Mouse (Mus musculus) C2C12 (cell line): ENCODE data around the gene Txn2.

Experiments
- CEBPB ChIP-seq: IDR thresholded peaks from one replicate; pipeline ENCODE4 v1.6.1; 2011; ENCODE audit warnings: low read depth, mild to moderate bottlenecking, control low read depth, moderate library complexity
- CTCF ChIP-seq: IDR thresholded peaks from one replicate; pipeline ENCODE4 v1.5.1; 2011; ENCODE audit not compliant: control insufficient read depth, insufficient read depth, insufficient read length
- MYOG ChIP-seq: IDR thresholded peaks from one replicate; pipeline ENCODE4 v1.6.1; 2011; ENCODE audit not compliant: control insufficient read depth, insufficient read length; ENCODE audit errors: extremely low read depth
- USF1 ChIP-seq: IDR thresholded peaks from one replicate; pipeline ENCODE4 v1.6.1; 2011; ENCODE audit warnings: low read depth, mild to moderate bottlenecking, control low read depth, moderate library complexity

DNA sequence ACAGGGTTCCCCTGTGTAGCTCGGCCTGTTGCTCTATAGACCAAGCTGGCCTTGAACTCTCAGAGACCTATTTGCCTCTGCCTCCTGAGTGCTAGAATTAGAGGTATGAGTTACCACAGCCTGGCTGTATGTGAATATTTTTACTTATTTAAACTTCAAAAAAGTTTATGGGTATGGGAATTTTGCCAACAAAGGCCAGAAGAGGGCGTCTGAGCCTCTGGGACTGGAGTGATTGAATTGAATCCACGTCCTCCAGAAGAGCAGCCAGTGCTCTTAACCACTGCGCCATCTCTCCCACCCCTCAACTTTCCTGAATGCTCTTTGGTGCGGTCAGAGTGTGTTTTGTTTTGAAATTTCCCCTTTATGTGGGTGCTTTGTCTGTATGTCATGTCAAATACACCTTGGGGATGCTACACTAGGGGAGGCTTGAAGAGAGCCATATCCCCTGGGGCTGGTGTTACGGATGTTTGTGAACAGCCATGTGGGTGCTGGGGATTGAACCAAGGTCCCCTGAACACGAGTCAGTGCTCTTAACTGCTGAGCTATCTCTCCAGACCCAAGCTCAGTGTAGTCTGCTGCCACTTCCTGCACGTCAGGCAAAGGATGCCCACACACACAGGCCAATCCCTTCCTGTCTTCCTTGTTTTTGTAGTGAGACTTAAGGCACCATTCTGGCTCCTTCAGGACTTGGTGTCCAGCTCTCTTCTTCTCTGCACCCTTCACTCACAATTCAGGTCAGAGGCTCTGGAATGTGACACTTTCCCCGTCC lies 5.4 kb downstream of the Txn2 start:
- TF ChIP-seq MYOG = no peak
- no peak for TF ChIP-seq CTCF
- TF ChIP-seq USF1 = no peak
- no peak for TF ChIP-seq CEBPB
